Mouse (Mus musculus): ENCODE results near the gene Vps8. TPM values are rescaled to one million over a fixed set of nuclear protein-coding genes. Genes with fewer than 3 reads are reported as not detected.

The Vps8 gene
- polyA plus RNA-seq (2015; fragmentation: Nextera tagmentation; extraction: Ambion mirVana), result 10.7 and 13.6 TPM in 2 replicates

DNA sequence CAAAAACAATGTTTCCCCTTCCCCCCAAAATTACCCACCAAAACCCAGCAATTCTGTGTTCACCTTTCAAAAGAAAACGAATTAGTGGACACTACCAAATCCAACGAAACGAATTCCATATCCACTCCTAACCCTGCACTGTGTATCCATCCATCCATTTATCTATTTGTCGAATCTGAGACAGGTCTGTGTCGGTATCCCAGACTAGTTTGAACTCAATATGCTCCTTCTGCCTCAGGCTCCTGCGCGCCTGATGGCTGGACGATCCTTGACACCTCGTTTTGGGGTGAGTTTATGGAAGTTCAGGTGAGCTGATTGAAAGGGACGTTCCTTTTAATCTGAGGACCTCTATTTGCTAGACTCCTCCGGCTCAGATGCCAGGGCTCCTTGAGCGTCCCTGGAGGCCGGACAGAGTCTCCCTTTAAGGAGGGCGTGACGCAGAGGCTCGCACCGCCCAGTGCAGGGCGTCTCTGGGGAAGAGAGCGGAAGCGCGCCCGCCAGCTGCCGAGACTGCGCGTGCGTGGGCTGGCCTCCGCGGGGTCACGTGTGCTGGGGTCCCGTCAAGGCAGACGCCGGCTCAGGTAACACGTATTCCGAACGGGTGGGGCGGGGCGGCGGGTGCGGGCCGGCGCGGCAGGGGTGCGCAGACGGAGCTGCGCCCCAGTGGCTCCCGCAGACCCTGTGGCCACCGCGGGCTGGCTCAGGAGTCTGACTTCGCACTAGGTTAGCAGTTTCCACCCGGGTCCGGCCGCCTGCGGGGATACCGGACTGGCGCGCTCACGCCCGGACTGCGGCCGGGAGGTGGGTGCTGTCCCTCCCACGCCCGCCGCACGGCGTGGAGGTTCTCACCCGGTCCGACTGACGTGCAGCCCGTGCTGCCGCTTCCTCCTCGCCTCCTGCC lies at the start of gene Vps8:
Gene Vps8, plus strand, starts transcription at position 474 of the 901 bp plus-strand sequence.
- Histone ChIP-seq H3K27ac (peak within 1 kb of the TSS; percentile 92), H3K4me1 (0 out of 2 replicates have a peak, but pooled peaks cover 8% of the 10 kb centered on the region), H3K9ac (peak within 1 kb of the TSS; percentile 94), H3K4me3 (peak within 1 kb of the TSS; percentile 82), H3K27me3 (no peaks in the 10 kb centered on the region), H3K4me2 (peak within 1 kb of the TSS; percentile 83), H3K9me3 (no peaks in the 10 kb centered on the region), H3K36me3 (no peaks in the 10 kb centered on the region)
- WGBS, result under 1% methylated on average over 71 of the region's 71 CpGs
- peak; percentile 95 for ATAC-seq (ENCODE audit: insufficient number of reproducible peaks, insufficient read depth, low FRiP score, low TSS enrichment, low read depth)

DNA sequence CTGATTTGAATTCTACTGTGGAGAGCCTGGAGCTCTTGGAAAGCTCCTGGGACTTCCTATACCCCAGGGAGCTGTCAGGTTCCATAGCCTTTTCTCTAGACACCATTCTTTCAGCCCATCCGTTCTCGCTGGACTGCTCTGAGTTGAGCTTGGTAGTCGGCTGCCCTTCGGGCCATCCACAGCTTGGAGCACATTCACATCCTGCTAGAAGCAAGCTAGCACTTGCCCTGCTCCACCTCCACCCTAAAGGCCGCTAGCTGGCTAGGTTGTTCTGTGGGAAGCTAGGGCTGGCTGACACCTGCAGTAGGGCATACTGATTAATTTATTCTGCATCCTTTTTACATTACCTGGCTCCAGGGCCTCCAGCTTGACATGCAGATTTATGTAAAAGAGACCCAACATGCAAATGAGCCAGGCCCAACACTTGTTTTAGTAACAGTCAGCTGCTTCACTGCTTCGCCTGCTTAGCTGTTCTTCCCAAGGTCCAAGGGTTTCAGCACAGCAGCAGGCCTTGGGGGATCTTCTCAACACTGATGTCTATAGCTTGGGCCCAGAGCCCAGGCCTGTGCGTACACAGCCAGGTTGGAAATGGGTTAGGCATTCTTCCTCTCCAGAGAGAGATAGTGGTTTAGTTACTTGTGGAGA lies 49.5 kb upstream of the Vps8 start:
- WGBS, result 63% methylated on average over 7 of the region's 7 CpGs
- peaks cover 44% of the 10 kb centered on the region for H3K4me1 ChIP-seq
- H3K27me3 ChIP-seq, result no peaks in the 10 kb centered on the region; the same call in 1 of the 2 replicates
- H3K9me3 ChIP-seq, result no peaks in the 10 kb centered on the region
- H3K4me2 ChIP-seq, result no peak overlapping the region
- no peak for ATAC-seq (ENCODE audit: insufficient number of reproducible peaks, insufficient read depth, low FRiP score, low TSS enrichment, low read depth)
- no peak overlapping the region for H3K27ac ChIP-seq
- no peak overlapping the region for H3K4me3 ChIP-seq
- no peaks in the 10 kb centered on the region for H3K36me3 ChIP-seq
- no peak overlapping the region for H3K9ac ChIP-seq

DNA sequence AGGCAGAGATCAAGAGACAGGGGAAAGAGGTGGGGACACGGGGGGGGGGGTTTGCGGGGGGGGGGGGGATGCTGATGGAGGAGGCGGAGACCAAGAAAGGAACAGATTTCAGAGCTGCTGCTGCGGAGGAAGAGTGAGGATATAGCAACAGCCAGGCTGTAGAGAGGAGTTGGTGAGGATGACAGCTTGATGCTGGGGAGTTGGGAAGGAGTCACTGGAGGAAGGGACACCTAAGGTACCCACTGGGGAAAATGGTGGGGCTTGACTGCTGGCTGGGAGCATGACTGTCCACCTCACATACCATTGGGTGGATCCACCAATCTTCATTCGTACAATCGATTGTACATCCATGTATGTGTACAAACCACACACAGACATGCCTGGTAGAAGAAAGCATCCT lies 48.9 kb upstream of the Vps8 start:
- Histone ChIP-seq H3K9ac (no peak overlapping the region), H3K9me3 (no peaks in the 10 kb centered on the region), H3K4me1 (peaks cover 49% of the 10 kb centered on the region), H3K4me2 (no peak overlapping the region), H3K4me3 (no peak overlapping the region), H3K27me3 (no peaks in the 10 kb centered on the region; the same call in 1 of the 2 replicates), H3K27ac (no peak overlapping the region), H3K36me3 (no peaks in the 10 kb centered on the region)
- ATAC-seq (ENCODE audit: insufficient number of reproducible peaks, insufficient read depth, low FRiP score, low TSS enrichment, low read depth), result no peak
- 87% methylated on average over 4 of the region's 6 CpGs for WGBS

DNA sequence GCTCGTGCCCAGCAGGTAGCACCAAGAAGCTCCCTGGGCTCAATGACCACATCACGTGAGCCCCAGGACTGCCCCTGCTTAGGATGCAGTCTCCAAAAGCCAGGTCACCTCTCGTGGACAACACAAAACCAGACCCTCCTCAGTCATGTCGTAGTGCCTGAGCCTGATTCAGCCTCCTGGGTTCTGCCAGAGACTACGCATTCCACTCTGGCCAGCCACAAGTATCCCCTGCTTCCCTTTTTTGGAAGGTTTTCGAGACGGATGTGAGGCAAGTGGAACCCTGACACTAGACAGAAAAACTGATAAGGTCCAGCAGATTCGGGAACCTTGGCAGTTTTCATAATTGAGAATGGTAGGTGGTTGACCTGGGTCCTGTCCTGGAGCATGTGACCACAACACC lies 47.8 kb upstream of the Vps8 start:
- Histone ChIP-seq H3K9ac (no peak overlapping the region), H3K4me2 (no peak overlapping the region), H3K9me3 (no peaks in the 10 kb centered on the region), H3K4me1 (peaks cover 39% of the 10 kb centered on the region), H3K4me3 (no peak overlapping the region), H3K36me3 (no peaks in the 10 kb centered on the region), H3K27me3 (no peaks in the 10 kb centered on the region; the same call in 1 of the 2 replicates), H3K27ac (no peak overlapping the region)
- 84% methylated on average over 8 of the region's 8 CpGs for WGBS
- no peak for ATAC-seq (ENCODE audit: insufficient number of reproducible peaks, insufficient read depth, low FRiP score, low TSS enrichment, low read depth)

GRCm38 (mm10) chr16:21376316-21376715 lies 46.6 kb upstream of the Vps8 start:
- Histone ChIP-seq H3K9ac (no peak overlapping the region), H3K27ac (peak overlapping the region; percentile 95), H3K27me3 (no peaks in the 10 kb centered on the region; the same call in 1 of the 2 replicates), H3K4me1 (peaks cover 39% of the 10 kb centered on the region), H3K9me3 (no peaks in the 10 kb centered on the region), H3K4me2 (no peak overlapping the region), H3K36me3 (no peaks in the 10 kb centered on the region), H3K4me3 (no peak overlapping the region)
- WGBS, result 64% methylated on average over 8 of the region's 8 CpGs
- no peak for ATAC-seq (ENCODE audit: insufficient number of reproducible peaks, insufficient read depth, low FRiP score, low TSS enrichment, low read depth)

DNA sequence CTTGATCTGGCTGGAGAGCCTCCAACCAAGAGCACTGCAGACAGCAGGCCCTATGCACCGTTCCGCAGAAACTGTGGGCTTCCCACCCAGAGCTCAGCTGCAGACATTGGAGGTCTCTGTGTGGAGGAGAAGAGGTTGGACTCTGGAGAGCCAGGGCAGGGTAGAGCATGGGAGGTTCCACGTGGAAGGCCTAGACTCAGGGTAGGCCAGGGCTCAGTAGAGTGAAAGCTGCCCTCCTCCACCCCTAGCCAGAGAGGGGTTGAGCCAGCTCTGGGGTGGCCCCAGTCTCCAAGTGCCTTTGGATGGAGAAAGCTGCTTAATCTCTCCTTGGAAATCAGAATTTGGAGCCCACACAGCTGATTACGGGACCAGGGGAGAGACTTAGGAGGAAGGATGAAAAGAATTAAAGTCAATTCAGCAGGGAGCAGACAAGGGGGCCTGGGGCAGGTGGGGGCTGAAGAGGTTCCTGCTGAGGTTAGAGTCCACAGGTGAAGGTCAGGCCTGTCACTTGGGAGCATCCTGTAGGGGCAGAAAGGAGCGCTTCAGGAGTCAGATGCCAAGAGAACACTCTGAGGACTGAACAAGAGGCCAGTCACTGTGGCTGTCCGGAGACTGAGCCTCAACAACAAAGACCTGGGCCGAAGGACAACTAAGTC lies 45.8 kb upstream of the Vps8 start:
- 32% methylated on average over 7 of the region's 7 CpGs for WGBS
- Histone ChIP-seq H3K4me3 (no peak overlapping the region), H3K4me1 (peaks cover 40% of the 10 kb centered on the region), H3K27ac (peak overlapping the region; percentile 95), H3K9ac (0 out of 2 replicates have a peak overlapping the region, but pooled peaks have one; percentile 51), H3K4me2 (peak overlapping the region; percentile 30), H3K36me3 (no peaks in the 10 kb centered on the region), H3K9me3 (no peaks in the 10 kb centered on the region), H3K27me3 (no peaks in the 10 kb centered on the region; the same call in 1 of the 2 replicates)
- ATAC-seq (ENCODE audit: insufficient number of reproducible peaks, insufficient read depth, low FRiP score, low TSS enrichment, low read depth), result 0 out of 2 replicates have a peak, but pooled peaks have one; percentile 33

DNA sequence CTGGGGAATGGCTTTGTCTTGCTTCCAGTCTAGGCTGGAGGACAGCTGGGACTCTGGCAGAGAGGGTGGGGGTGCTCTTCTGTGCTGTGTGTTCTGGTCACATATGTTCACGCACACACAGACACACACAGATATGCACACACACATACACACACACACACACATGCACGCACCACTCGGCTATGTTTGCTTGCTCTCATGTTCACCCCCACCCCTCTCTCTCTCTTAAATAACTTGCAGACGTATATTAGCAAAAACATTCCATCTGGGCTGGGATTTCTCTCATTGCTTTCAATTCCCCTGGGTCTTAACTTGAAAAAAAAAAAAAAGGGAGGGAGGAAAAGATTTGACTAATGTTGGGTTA lies 45.3 kb upstream of the Vps8 start:
- H3K4me1 ChIP-seq, result peaks cover 45% of the 10 kb centered on the region
- WGBS, result 26% methylated on average over 4 of the region's 4 CpGs
- H3K4me3 ChIP-seq, result no peak overlapping the region
- H3K9me3 ChIP-seq, result no peaks in the 10 kb centered on the region
- H3K36me3 ChIP-seq, result no peaks in the 10 kb centered on the region
- H3K9ac ChIP-seq, result no peak overlapping the region
- peak overlapping the region; percentile 95 for H3K27ac ChIP-seq
- ATAC-seq (ENCODE audit: insufficient number of reproducible peaks, insufficient read depth, low FRiP score, low TSS enrichment, low read depth), result peak; percentile 63
- H3K27me3 ChIP-seq, result no peaks in the 10 kb centered on the region; the same call in 1 of the 2 replicates
- peak overlapping the region; percentile 30 for H3K4me2 ChIP-seq

- H3K27me3 ChIP-seq, result no peaks in the 10 kb centered on the region
- H3K36me3 ChIP-seq, result no peaks in the 10 kb centered on the region
- H3K4me2 ChIP-seq, result no peak overlapping the region
- no peak overlapping the region for H3K9ac ChIP-seq
- no peak overlapping the region for H3K27ac ChIP-seq
- no peak overlapping the region for H3K4me3 ChIP-seq
- WGBS, result 78% methylated on average over 1 of the region's 1 CpGs
- H3K9me3 ChIP-seq, result no peaks in the 10 kb centered on the region
- peaks cover 51% of the 10 kb centered on the region for H3K4me1 ChIP-seq
- ATAC-seq (ENCODE audit: insufficient number of reproducible peaks, insufficient read depth, low FRiP score, low TSS enrichment, low read depth), result no peak
These were observed 41.4 kb upstream of the Vps8 start for GRCm38 (mm10) chr16:21381469-21381868.

- no peak for ATAC-seq (ENCODE audit: insufficient number of reproducible peaks, insufficient read depth, low FRiP score, low TSS enrichment, low read depth)
- H3K9me3 ChIP-seq, result no peaks in the 10 kb centered on the region
- no peak overlapping the region for H3K4me3 ChIP-seq
- H3K36me3 ChIP-seq, result no peaks in the 10 kb centered on the region
- no peaks in the 10 kb centered on the region for H3K27me3 ChIP-seq
- WGBS, result 40% methylated on average over 11 of the region's 11 CpGs
- H3K27ac ChIP-seq, result 0 out of 2 replicates have a peak overlapping the region, but pooled peaks have one; percentile 48
- H3K4me2 ChIP-seq, result no peak overlapping the region; the same call in 1 of the 2 replicates
- H3K9ac ChIP-seq, result no peak overlapping the region
- H3K4me1 ChIP-seq, result peaks cover 51% of the 10 kb centered on the region
These were observed 40.6 kb upstream of the Vps8 start for GRCm38 (mm10) chr16:21382152-21382911.

DNA sequence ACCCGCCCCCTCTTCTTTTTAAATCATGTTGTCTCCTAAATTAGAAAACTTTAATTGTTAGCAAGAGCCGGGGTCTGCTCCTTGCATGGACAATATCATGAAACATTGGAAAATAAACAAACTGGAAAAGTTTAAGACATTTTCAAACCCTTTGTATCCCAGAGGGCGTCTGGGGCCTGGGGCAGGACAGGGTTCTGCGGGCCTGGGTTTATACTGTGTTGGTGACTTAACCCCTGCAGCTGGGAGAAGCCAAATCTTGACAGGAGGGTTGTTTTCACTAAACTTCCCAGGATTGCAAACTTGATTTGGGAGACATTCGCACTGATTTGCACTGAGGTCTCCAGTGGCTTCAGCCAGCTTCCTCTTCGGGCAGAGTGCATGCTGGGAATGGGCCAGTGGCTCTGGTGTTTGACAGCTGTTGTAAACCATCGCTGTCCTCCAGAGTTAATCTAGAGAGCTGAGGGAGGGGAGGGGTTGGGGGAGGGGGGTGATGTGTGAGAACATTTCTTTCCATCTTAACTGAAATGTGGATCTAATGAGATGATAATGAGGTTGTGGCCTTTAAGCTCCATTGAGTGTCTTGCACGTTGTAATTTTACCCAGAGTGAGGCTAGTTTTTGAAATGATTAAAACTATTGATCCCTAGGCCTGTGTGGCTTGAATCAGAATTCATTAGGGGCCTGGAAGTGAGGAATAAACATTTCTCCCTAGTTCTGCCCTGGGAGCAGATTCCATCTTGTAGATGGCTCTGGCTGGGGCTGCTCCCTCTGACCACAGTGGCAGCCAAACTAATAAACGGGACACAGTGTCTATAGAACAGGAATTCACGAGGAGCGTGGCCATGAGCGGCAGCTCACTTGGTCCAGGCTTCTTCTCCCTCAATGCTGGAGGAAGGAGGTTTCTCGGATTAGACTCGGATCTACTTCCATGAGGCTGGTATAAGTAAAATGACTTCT lies 36.7 kb upstream of the Vps8 start:
- no peaks in the 10 kb centered on the region for H3K27me3 ChIP-seq
- no peak for ATAC-seq (ENCODE audit: insufficient number of reproducible peaks, insufficient read depth, low FRiP score, low TSS enrichment, low read depth)
- no peaks in the 10 kb centered on the region for H3K9me3 ChIP-seq
- no peak overlapping the region for H3K4me3 ChIP-seq
- H3K36me3 ChIP-seq, result no peaks in the 10 kb centered on the region
- no peak overlapping the region for H3K9ac ChIP-seq
- H3K27ac ChIP-seq, result peak overlapping the region; percentile 44; the same call in 1 of the 2 replicates
- H3K4me2 ChIP-seq, result no peak overlapping the region
- 51% methylated on average over 14 of the region's 14 CpGs for WGBS
- peaks cover 64% of the 10 kb centered on the region for H3K4me1 ChIP-seq

Data from embryonic facial prominence, embryonic 13.5 days (tissue).